Mouse (Mus musculus) kidney, postnatal 36 days (tissue): ENCODE measurements around the gene Trim62.
A peak's percentile ranks its signal among the peaks of the same experiment; 100 is the strongest.

Experiments used
- DNase-seq, 2 experiments: peaks; one replicate each; pipeline ENCODE4 v3.0.0; 2021 to 2022; ENCODE audit warnings: mixed read lengths in 2 of 2

Gene Trim62

GRCm38 (mm10) chr4:128886571-128886970, 3.2 kb downstream of the Trim62 start:
- DNase-seq, result no peak

GRCm38 (mm10) chr4:128887026-128887425, 3.6 kb downstream of the Trim62 start:
- no peak for DNase-seq

- DNase-seq, result no peak
Observed at GRCm38 (mm10) chr4:128887641-128888091, 4.3 kb downstream of the Trim62 start.

GRCm38 (mm10) chr4:128888436-128888990, 5.1 kb downstream of the Trim62 start:
- DNase-seq, result no peak

GRCm38 (mm10) chr4:128889752-128890630, 6.6 kb downstream of the Trim62 start:
- DNase-seq, result no peak

- peak; percentile 77 to 85 for DNase-seq
Observed at GRCm38 (mm10) chr4:128891157-128891556, 7.8 kb downstream of the Trim62 start.

- DNase-seq, result no peak
Observed at GRCm38 (mm10) chr4:128891746-128892145, 8.4 kb downstream of the Trim62 start.

GRCm38 (mm10) chr4:128892188-128892587, 8.8 kb downstream of the Trim62 start:
- DNase-seq, result no peak

GRCm38 (mm10) chr4:128894112-128894511, 10.7 kb downstream of the Trim62 start:
- DNase-seq, result no peak

GRCm38 (mm10) chr4:128895841-128896240, 12.5 kb downstream of the Trim62 start:
- no peak for DNase-seq

GRCm38 (mm10) chr4:128896667-128897066, 13.3 kb downstream of the Trim62 start:
- no peak for DNase-seq

- peak; percentile 58 to 68 for DNase-seq
Observed at GRCm38 (mm10) chr4:128897911-128898421, 14.6 kb downstream of the Trim62 start.

- peak; percentile 79 to 88 for DNase-seq
Observed at GRCm38 (mm10) chr4:128899332-128899731, 16.0 kb downstream of the Trim62 start.

- DNase-seq, result no peak
Observed at GRCm38 (mm10) chr4:128900484-128900883, 17.1 kb downstream of the Trim62 start.

- DNase-seq, result no peak
Observed at GRCm38 (mm10) chr4:128902390-128902789, 19.0 kb downstream of the Trim62 start.

- DNase-seq, result no peak
Observed at GRCm38 (mm10) chr4:128904035-128904800, 20.8 kb downstream of the Trim62 start.

- DNase-seq, result no peak
Observed at GRCm38 (mm10) chr4:128905251-128905650, 21.9 kb downstream of the Trim62 start.

GRCm38 (mm10) chr4:128906757-128907156, 23.4 kb downstream of the Trim62 start:
- DNase-seq, result no peak

- DNase-seq, result no peak
Observed at GRCm38 (mm10) chr4:128907238-128907968, 24.0 kb downstream of the Trim62 start.

GRCm38 (mm10) chr4:128908586-128909377, 25.4 kb downstream of the Trim62 start:
- peak; percentile 22 to 59 for DNase-seq

GRCm38 (mm10) chr4:128909378-128909831, 26.0 kb downstream of the Trim62 start:
- no peak for DNase-seq
